ENCODE assay signal across 28 mouse cellular contexts in genomic region chr7:119258222-119258621, GRCm38 (mm10).
"Had no signal": no experiment of that assay in that cellular context is flagged by ENCODE, and none has a peak within 500 bp of the region (broad histone marks: within the 10 kb centered on the region; RNA-seq: fewer than 3 reads in every experiment).

No protein-coding gene starts in this region.

- H3K4me1 ChIP-seq: limb, embryonic 10.5 days; limb, embryonic 12.5 days; limb, embryonic 13.5 days; limb, embryonic 15.5 days; lung, embryonic 15.5 days; megakaryocyte, embryonic 14.5 days; midbrain, embryonic 10.5 days; midbrain, embryonic 12.5 days; midbrain, embryonic 13.5 days; midbrain, embryonic 15.5 days; neural tube, embryonic 12.5 days had no signal

- DNase-seq: left cerebral cortex, postnatal 4 days; liver; liver, embryonic 13.5 days; liver, postnatal 0 days; lung, adult 18-20 months; lung, adult 2 months; lung, embryonic 14.5 days; lung, postnatal 10 days; lung, postnatal 14 days; lung, postnatal 36 days; lung, postnatal 4 days; midbrain, embryonic 14.5 days had no signal

- H3K4me3 ChIP-seq: limb, embryonic 10.5 days; limb, embryonic 12.5 days; limb, embryonic 13.5 days; limb, embryonic 15.5 days; liver, embryonic 12.5 days; liver, embryonic 13.5 days; liver, embryonic 15.5 days; lung, embryonic 15.5 days; megakaryocyte, embryonic 14.5 days; midbrain, embryonic 10.5 days; midbrain, embryonic 12.5 days; midbrain, embryonic 13.5 days; midbrain, embryonic 15.5 days; myocyte; neural tube, embryonic 12.5 days had no signal

- H3K9ac ChIP-seq: limb, embryonic 12.5 days; limb, embryonic 13.5 days; limb, embryonic 15.5 days; liver, embryonic 12.5 days; liver, embryonic 13.5 days; liver, embryonic 14.5 days; liver, embryonic 15.5 days; liver, postnatal 0 days; lung, embryonic 14.5 days; lung, embryonic 15.5 days; midbrain, embryonic 12.5 days; midbrain, embryonic 13.5 days; midbrain, embryonic 15.5 days; neural tube, embryonic 12.5 days had no signal

- H3K27me3 ChIP-seq: limb, embryonic 12.5 days; limb, embryonic 13.5 days; limb, embryonic 15.5 days; liver, embryonic 12.5 days; liver, embryonic 13.5 days; lung, embryonic 15.5 days; megakaryocyte, embryonic 14.5 days; midbrain, embryonic 12.5 days; midbrain, embryonic 13.5 days; midbrain, embryonic 15.5 days; neural tube, embryonic 12.5 days had no signal

- H3K9me3 ChIP-seq: limb, embryonic 10.5 days; limb, embryonic 12.5 days; limb, embryonic 13.5 days; limb, embryonic 15.5 days; liver, embryonic 12.5 days; liver, embryonic 13.5 days; liver, embryonic 15.5 days; lung, embryonic 15.5 days; megakaryocyte, embryonic 14.5 days; midbrain, embryonic 10.5 days; midbrain, embryonic 12.5 days; midbrain, embryonic 13.5 days; midbrain, embryonic 15.5 days; neural tube, embryonic 12.5 days had no signal

- H3K36me3 ChIP-seq: limb, embryonic 10.5 days; limb, embryonic 12.5 days; limb, embryonic 13.5 days; limb, embryonic 15.5 days; liver, embryonic 12.5 days; liver, embryonic 13.5 days; liver, embryonic 15.5 days; lung, embryonic 15.5 days; midbrain, embryonic 10.5 days; midbrain, embryonic 12.5 days; midbrain, embryonic 13.5 days; midbrain, embryonic 15.5 days; neural tube, embryonic 12.5 days had no signal

- H3K27ac ChIP-seq: limb, embryonic 10.5 days; limb, embryonic 12.5 days; limb, embryonic 13.5 days; limb, embryonic 15.5 days; liver, embryonic 12.5 days; liver, embryonic 13.5 days; liver, embryonic 14.5 days; liver, embryonic 15.5 days; lung, embryonic 15.5 days; macrophage; midbrain, embryonic 10.5 days; midbrain, embryonic 12.5 days; midbrain, embryonic 13.5 days; midbrain, embryonic 15.5 days; neural tube, embryonic 12.5 days had no signal
